Mouse (Mus musculus) adrenal gland, postnatal 10 days (tissue): ENCODE results near the gene Nhlrc4. TPM values are rescaled to one million over a fixed set of nuclear protein-coding genes. Genes with fewer than 3 reads are reported as not detected.

Experiments
- DNase-seq: peaks from one replicate; pipeline ENCODE4 v3.0.0; 2021; ENCODE audit warnings: mixed read lengths
- total RNA-seq, 2 experiments: library from RNA; stranded (reverse); gene quantifications; 2 replicates each; pipeline ENCODE4 v1.2.3; 2021

Gene Nhlrc4
- total RNA-seq, 2 experiments from 2014 or later, result 0.30 to 1.4 TPM

- DNase-seq, result peak; percentile 68
These were observed 19.4 kb downstream of the Nhlrc4 start for GRCm38 (mm10) chr17:25925348-25925747.

DNA sequence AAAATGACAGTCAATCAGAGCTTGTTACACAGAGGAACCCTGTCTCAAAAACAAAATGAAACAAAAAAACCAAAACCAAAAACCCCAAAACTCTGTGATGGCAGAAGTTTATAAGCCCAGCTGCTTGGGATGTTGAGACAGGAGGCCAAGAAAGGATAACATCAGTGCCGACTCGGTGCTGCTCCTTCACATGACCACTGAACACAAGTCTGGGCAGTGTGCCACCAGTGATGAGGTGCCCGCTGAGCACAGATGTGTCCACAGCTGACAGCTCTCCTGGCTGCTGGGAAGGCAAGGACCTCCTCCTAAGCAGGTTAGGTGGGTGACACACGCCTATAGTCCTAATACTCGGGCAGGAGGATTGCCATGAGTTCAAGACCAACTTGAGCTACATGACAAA is 22.6 kb downstream of the Nhlrc4 start:
- no peak for DNase-seq

GRCm38 (mm10) chr17:25919786-25920642 is 24.7 kb downstream of the Nhlrc4 start:
- DNase-seq, result peak; percentile 100

GRCm38 (mm10) chr17:25919144-25919785 is 25.5 kb downstream of the Nhlrc4 start, which contains the start of gene Rab40c:
TSS of gene Rab40c (minus strand) at chr17:25919727.
- DNase-seq, result peak; percentile 63

DNA sequence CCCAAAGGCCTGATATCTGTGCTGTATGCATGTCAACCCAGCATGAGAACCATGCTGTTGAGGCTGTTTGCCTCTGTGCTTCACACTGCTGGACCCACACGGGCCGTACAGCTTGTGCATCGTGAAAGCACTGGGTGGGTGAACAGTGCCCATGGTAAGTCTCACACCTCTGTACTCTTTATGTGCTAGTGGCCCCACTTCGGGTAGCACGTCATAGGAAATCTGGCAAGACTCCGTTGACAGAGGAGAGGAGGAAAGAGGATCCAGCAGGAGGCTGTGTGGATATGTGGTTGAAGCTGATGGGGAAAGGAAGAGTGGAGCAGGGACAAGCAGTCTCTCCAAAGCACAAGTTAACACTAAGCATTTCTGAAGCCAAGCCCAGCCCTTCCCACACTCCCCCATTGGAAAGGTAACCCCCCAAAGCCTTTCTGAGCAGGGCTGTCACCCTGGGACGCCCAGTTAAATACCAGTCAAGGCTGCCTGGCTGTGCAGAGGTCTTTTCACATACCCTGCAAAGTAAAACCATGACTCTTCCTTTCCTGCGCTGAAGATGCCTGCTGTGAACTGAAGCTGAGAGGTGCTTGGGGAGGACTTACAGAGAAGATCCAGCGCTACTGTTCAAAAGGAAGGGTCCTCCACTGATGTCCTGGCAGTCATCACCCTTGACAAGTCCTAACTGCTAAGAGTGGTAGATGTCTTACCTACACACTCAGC is 26.6 kb downstream of the Nhlrc4 start:
- peak; percentile 8 for DNase-seq

GRCm38 (mm10) chr17:25916931-25917647 is 27.7 kb downstream of the Nhlrc4 start:
- peak; percentile 74 for DNase-seq

GRCm38 (mm10) chr17:25914295-25914694 is 30.5 kb downstream of the Nhlrc4 start:
- no peak for DNase-seq

DNA sequence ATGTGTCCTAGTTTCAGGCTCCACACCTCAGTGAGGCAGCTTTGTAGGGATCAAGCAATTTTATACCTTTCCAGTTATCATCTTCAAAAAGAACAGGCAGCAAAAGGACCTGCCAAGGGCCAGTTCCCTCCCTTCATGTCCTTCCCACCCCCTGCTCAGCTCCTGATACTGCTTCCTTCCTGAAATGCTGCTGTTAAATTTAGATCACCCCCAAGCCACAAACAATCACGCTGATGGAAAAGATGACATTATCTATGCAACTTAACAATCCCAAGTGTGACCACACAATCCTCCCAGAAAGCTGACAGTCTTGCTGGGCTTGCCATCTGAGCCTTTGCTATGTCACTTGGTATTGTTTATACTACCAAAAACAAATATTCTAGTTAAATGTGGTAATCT is 30.9 kb downstream of the Nhlrc4 start:
- DNase-seq, result peak; percentile 9

GRCm38 (mm10) chr17:25913186-25913876 is 31.4 kb downstream of the Nhlrc4 start:
- DNase-seq, result peak; percentile 45

- peak; percentile 65 for DNase-seq
These were observed 32.9 kb downstream of the Nhlrc4 start for GRCm38 (mm10) chr17:25911816-25912215.

GRCm38 (mm10) chr17:25907640-25908039 is 37.1 kb downstream of the Nhlrc4 start:
- DNase-seq, result no peak

GRCm38 (mm10) chr17:25903061-25903460 is 41.7 kb downstream of the Nhlrc4 start:
- no peak for DNase-seq

- no peak for DNase-seq
These were observed 44.6 kb downstream of the Nhlrc4 start for GRCm38 (mm10) chr17:25900193-25900592.

GRCm38 (mm10) chr17:25895891-25896290 is 48.9 kb downstream of the Nhlrc4 start:
- no peak for DNase-seq

GRCm38 (mm10) chr17:25895415-25895814 is 49.3 kb downstream of the Nhlrc4 start:
- no peak for DNase-seq

GRCm38 (mm10) chr17:25893975-25894617 is 50.7 kb downstream of the Nhlrc4 start:
- peak; percentile 80 for DNase-seq

Other genes with a start within 250 kb of the Nhlrc4 start
- under 1 TPM in 1 of 2 experiments, not detected in 1; 0.70 TPM for gene Gng13, start 227.8 kb downstream of the Nhlrc4 start, total RNA-seq
- 10 to 100 TPM in 1 of 2 experiments, 1 to 10 TPM in 1; 7.9 to 11.2 TPM for gene Chtf18, start 217.5 kb downstream of the Nhlrc4 start, total RNA-seq
- 10 to 100 TPM in 1 of 2 experiments, 1 to 10 TPM in 1; 9.5 to 11.0 TPM for gene Rpusd1, start 217.3 kb downstream of the Nhlrc4 start, total RNA-seq
- not detected for gene Mslnl, start 208.9 kb downstream of the Nhlrc4 start, total RNA-seq
- gene Msln, start 190.6 kb downstream of the Nhlrc4 start, total RNA-seq, result 10 to 100 TPM; 13.6 to 19.0 TPM
- gene Narfl, start 171.2 kb downstream of the Nhlrc4 start, total RNA-seq, result 10 to 100 TPM; 31.9 to 39.7 TPM
- gene Haghl, start 159.3 kb downstream of the Nhlrc4 start, total RNA-seq, result 10 to 100 TPM; 22.5 to 35.3 TPM
- not detected for gene Ccdc78, start 158.4 kb downstream of the Nhlrc4 start, total RNA-seq
- gene Fam173a, start 152.1 kb downstream of the Nhlrc4 start, total RNA-seq, result 10 to 100 TPM; 63.1 to 76.4 TPM
- gene AC134908.4, start 149.3 kb downstream of the Nhlrc4 start, total RNA-seq, result under 1 TPM in 1 of 2 experiments, not detected in 1; 0.48 TPM
- gene Metrn, start 147.8 kb downstream of the Nhlrc4 start, total RNA-seq, result 10 to 100 TPM; 28.0 to 45.1 TPM
- 10 to 100 TPM; 11.6 to 14.5 TPM for gene Fbxl16, start 135.9 kb downstream of the Nhlrc4 start, total RNA-seq
- 10 to 100 TPM; 17.6 to 23.1 TPM for gene Wdr24, start 121.3 kb downstream of the Nhlrc4 start, total RNA-seq
- 10 to 100 TPM; 54.9 to 62.3 TPM for gene Jmjd8, start 116.1 kb downstream of the Nhlrc4 start, total RNA-seq
- 100 to 1,000 TPM; 138 to 157 TPM for gene Stub1, start 111.6 kb downstream of the Nhlrc4 start, total RNA-seq
- gene Rhbdl1, start 107.7 kb downstream of the Nhlrc4 start, total RNA-seq, result 10 to 100 TPM; 11.9 to 14.6 TPM
- gene Gm20683, start 103.2 kb downstream of the Nhlrc4 start, total RNA-seq, result 10 to 100 TPM in 1 of 2 experiments, 1 to 10 TPM in 1; 7.0 to 12.3 TPM
- 10 to 100 TPM; 71.6 to 98.5 TPM for gene Rhot2, start 100.1 kb downstream of the Nhlrc4 start, total RNA-seq
- 10 to 100 TPM; 17.5 to 24.1 TPM for gene Wdr90, start 83.5 kb downstream of the Nhlrc4 start, total RNA-seq
- gene Mcrip2, start 76.2 kb downstream of the Nhlrc4 start, total RNA-seq, result 100 to 1,000 TPM; 319 to 366 TPM
- 10 to 100 TPM; 66.8 to 69.2 TPM for gene Mettl26, start 69.9 kb downstream of the Nhlrc4 start, total RNA-seq
- gene Wfikkn1, start 64.1 kb downstream of the Nhlrc4 start, total RNA-seq, result 1 to 10 TPM in 1 of 2 experiments, under 1 TPM in 1; 0.78 to 2.7 TPM
- 10 to 100 TPM; 16.9 to 25.6 TPM for gene Rab40c, start 25.2 kb downstream of the Nhlrc4 start, total RNA-seq
- 100 to 1,000 TPM; 101 to 118 TPM for gene Pigq, start within 50 bp of the Nhlrc4 start, total RNA-seq
- gene A930017K11Rik, start 7.6 kb upstream of the Nhlrc4 start, total RNA-seq, result not detected
- 10 to 100 TPM; 15.8 to 16.2 TPM for gene Capn15, start 40.8 kb upstream of the Nhlrc4 start, total RNA-seq
- 10 to 100 TPM; 15.3 to 23.8 TPM for gene Rab11fip3, start 124.6 kb upstream of the Nhlrc4 start, total RNA-seq
- gene Decr2, start 145.4 kb upstream of the Nhlrc4 start, total RNA-seq, result 10 to 100 TPM; 50.4 to 63.7 TPM
- gene Nme4, start 150.6 kb upstream of the Nhlrc4 start, total RNA-seq, result 1 to 10 TPM; 4.5 to 6.5 TPM
- gene Tmem8, start 168.3 kb upstream of the Nhlrc4 start, total RNA-seq, result 1 to 10 TPM; 4.2 to 4.9 TPM
- 100 to 1,000 TPM; 100 to 101 TPM for gene Mrpl28, start 178.5 kb upstream of the Nhlrc4 start, total RNA-seq
- gene Axin1, start 193.7 kb upstream of the Nhlrc4 start, total RNA-seq, result 10 to 100 TPM; 35.0 to 38.9 TPM